Mouse (Mus musculus) ES-E14 (cell line): Measurements from ENCODE around the gene Cpd.

Experiments used
- MAFK ChIP-seq: IDR thresholded peaks from 2 replicates; pipeline ENCODE4 v1.6.1; 2014; ENCODE audit warnings: mild to moderate bottlenecking, low read depth, low read length, inconsistent platforms; ENCODE audit not compliant: insufficient read depth
- ZC3H11A ChIP-seq: IDR thresholded peaks from 2 replicates; pipeline ENCODE4 v1.6.1; 2012; ENCODE audit warnings: low read depth, mild to moderate bottlenecking, inconsistent platforms, low read length, borderline replicate concordance

DNA sequence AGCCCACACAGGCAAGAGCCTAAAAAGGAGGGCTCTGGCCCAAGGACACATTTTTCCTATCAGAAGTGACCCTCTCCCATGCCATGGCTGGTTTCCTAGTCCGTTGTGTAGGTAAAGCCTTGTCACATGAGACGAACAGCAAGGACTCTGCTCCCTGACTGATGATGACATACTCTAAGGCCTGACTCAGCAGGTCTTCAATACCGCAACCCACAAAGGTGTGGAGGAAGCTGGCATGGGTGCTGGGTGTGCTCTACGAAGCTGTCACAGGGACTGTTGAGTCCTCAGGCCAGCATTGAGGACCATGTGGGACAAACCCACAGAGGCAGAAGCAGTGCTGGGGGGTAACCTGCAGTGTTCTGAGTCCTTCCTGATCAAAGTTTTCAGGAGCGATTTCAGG lies 76.3 kb downstream of the Cpd start:
- no peak for TF ChIP-seq ZC3H11A
- no peak for TF ChIP-seq MAFK
